Mouse (Mus musculus) frontal cortex, adult (tissue): ENCODE measurements at regions not wholly inside any gene's neighbourhood (a gene's known extent, or its start where the extent isn't known, plus 50 kb on each side); places are given as distances from the start of the nearest gene placed in this dataset.

ENCODE experiments used
- ATAC-seq: cut with Nextera tagmentation; 2 replicates; pipeline ENCODE4 v1.9.2; 2017; ENCODE audit warnings: mild to moderate bottlenecking, moderate library complexity, mixed read lengths; ENCODE audit not compliant: low TSS enrichment

DNA sequence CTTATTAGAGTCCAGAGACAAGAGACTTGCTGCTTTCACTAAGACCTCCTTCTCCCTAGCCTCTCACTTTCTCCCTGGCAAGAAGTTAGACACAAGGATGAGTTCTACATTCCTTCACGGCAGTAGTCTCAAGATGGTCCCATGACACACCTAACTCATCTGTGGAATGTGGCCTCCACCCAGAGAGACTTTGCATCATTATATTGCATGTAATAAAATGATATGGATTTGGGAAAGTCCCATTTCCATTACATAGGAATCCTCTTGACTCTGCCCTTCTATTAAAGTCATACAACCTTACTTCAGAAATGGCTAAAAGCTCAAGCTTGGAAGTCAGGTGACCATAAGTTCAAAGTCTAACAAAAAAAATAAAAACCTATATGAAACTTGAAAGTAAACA is 165.4 kb downstream of the Atp6ap1l start:
- ATAC-seq: no peak

DNA sequence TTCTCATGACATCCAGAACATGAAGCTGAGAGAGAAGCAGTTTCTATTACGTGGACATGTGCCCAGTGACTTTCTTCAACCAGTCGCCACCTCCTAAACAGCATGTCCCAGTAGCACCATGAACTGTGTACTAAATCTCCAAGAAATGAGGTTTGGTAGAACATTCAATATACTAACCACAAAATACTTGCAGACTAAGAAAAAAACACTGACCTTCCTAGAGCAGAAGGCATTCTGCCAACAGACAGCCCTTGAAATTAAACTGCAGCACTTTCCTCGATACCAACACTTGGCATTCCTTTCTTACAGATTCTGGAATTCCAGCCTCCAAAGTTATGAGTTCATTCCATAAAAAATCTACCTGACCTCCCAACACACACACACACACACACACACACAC is 166.6 kb downstream of the Atp6ap1l start:
- ATAC-seq: no peak

DNA sequence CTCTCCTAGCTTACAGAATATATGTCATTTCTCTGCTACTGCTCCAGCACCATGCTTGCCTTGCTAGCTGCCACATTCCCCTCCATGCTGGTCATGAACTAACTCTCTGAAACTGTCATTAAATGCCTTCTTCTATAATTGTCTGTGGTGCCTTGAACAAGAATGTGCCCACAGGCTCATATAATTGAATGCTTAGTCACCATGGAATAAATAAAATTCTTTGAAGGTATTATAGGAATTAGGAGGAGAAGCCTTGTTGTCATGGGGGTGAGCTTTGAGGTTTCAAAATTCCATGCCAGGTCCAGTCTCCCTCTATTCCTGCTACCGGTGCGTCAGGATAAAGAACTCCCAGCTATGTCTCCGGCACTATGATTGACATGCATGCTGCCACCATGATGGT is 171.9 kb downstream of the Atp6ap1l start:
- ATAC-seq: no peak

DNA sequence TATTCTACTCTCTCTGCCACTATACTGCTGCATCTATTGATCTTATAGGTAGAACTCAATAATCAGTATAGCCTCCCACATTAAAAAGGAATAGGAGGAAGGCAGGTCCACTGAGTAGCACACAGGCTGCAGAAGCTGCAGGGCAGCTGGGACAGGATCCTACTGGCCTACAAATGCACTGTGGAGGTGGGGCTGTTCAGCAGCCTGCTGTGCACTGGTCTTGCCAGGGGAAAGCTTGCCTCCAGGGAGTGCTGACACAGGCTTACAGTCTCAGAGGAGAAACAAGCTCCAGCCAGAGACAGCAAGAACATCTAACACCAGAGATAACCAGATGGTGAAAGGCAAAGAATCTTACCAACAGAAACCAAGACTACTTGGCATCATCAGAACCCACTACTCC is 176.1 kb downstream of the Atp6ap1l start:
- ATAC-seq: peak; percentile 62; the same call in 1 of the 2 replicates

- no peak for ATAC-seq
Measured at GRCm38 (mm10) chr13:90727816-90728215, 177.3 kb downstream of the Atp6ap1l start.

DNA sequence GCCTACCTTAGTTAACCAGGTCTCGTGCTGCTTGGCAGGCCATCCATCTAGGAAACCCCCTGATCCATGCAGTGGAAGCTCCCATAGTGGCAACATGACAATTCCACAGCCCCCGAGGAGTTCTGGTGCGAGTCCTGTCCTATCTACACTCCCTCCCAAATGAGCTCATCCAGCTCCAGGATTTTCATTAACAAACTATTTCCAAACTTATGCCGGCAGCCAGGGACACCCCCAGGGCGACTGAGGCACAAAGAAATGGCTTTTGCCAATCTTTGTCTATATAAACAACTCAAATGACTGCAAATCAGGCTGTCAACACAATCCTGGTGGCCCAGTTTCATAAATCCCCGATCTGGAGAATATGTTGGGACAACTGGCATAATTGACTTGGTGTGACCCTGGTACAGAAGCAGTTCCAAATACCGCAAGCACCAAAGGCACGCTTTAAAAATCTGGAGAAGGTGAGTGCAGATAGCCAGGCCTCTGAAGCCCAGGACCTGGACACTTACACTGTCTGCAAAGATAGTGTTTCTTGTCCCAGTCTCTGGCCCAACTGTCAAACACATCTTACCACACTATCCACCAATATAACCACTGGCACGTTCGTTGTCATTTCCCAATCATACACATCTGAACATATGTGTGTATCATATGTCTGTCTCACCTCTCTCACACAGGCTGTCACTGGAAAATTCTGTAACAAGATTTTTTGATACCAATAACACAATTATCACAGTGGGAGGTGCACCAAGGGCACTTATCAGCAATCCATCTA is 179.9 kb downstream of the Atp6ap1l start:
- no peak for ATAC-seq

DNA sequence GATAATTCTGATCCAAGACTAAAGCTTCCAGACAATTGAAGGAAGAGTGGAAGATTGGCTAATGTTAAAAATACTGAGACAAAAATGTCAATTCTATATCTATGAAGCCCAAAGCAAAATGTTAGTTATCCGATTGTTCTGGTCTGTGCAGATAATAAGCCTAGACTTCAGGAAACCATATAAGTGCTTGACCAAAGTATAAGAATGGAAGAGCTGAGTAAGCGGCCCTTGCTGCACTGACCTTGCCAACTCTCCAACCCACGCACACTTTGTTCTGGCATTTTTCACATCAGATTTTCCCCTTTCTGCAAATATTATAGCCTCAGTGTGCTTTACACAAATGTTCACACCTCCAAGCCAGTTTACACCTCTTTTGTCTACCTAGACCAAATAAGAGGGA is 180.6 kb downstream of the Atp6ap1l start:
- no peak for ATAC-seq

- no peak for ATAC-seq
Measured at GRCm38 (mm10) chr13:90723533-90723898, 181.6 kb downstream of the Atp6ap1l start.

GRCm38 (mm10) chr13:90722599-90723532 is 182.3 kb downstream of the Atp6ap1l start:
- no peak for ATAC-seq

GRCm38 (mm10) chr13:90684324-90684723 is 220.8 kb downstream of the Atp6ap1l start:
- no peak for ATAC-seq

GRCm38 (mm10) chr13:90679162-90680010 is 225.8 kb downstream of the Atp6ap1l start:
- no peak for ATAC-seq

GRCm38 (mm10) chr13:90673823-90674222 is 231.3 kb downstream of the Atp6ap1l start:
- ATAC-seq: no peak

DNA sequence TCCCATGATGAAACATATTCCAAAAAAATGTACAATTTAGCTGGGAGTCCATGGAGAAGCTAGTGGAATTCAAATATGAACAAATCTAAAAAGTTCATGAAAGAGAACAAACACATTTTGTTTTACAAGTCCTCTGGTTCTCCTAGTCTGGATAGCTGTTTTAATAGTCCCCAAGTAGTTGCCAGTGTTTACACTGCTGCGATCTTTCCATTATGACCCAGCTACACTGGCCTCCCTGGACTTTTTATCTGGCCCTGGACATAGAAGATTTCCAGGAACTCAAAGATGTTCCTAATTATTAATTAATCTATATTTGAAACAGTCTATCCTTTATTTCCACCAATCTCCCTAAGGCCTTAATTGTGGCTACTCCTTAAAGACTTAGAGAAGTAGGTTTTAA is 232.1 kb downstream of the Atp6ap1l start:
- ATAC-seq: no peak

DNA sequence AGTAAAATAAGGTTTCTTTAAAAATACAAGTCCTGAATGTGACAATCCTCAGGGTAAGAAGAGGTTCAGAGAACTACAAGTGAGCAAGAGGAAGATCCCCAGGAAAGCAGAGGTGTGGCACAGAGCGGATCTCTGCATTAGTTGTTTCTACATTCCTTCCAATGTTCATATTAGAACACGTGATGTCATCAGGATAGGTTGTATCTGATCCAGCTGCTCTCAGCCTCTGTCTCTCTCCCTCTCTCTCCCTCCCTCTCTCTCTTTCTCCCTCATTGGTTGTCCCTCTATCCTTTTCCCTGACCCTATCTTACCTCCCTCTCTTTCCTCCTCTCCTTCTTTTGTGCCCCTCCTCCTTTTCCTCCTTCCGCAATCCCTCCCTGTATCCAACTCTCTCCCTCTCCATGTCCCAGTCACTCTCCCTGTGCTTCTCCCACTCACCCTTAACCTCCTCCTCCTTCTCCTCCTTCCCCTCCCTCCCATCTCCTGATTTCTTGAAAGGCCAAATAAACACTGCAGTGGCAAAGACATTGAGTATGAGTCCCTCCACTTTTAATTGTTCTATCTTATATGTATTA is 243.5 kb downstream of the Atp6ap1l start:
- no peak for ATAC-seq

- ATAC-seq: no peak
Measured at GRCm38 (mm10) chr13:90660950-90661349, 244.2 kb downstream of the Atp6ap1l start.

GRCm38 (mm10) chr13:90659087-90659486 is 246.1 kb downstream of the Atp6ap1l start:
- no peak for ATAC-seq

- no peak for ATAC-seq
Measured at GRCm38 (mm10) chr13:90646356-90646755, 258.8 kb downstream of the Atp6ap1l start.

DNA sequence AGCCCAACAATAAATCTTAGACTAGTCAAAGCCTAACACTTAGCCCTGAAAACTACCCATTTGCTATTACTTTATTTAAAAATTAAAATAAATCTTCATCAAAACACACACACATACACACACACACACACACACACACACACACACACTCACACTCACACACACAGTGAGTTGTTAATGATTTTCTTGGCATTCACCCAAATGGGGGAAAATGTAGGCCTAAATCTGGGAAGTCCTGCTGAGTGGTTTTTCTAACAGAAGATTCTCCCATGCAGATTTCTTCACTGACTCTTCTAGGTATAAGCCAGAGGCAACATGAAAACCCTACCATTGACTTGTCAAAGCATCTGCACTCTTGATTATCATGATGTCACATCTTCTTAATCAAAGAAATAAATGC is 260.9 kb downstream of the Atp6ap1l start:
- ATAC-seq: no peak

GRCm38 (mm10) chr13:90643575-90644215 is 261.5 kb downstream of the Atp6ap1l start:
- ATAC-seq: no peak

GRCm38 (mm10) chr13:90643109-90643508 is 262.0 kb downstream of the Atp6ap1l start:
- no peak for ATAC-seq

DNA sequence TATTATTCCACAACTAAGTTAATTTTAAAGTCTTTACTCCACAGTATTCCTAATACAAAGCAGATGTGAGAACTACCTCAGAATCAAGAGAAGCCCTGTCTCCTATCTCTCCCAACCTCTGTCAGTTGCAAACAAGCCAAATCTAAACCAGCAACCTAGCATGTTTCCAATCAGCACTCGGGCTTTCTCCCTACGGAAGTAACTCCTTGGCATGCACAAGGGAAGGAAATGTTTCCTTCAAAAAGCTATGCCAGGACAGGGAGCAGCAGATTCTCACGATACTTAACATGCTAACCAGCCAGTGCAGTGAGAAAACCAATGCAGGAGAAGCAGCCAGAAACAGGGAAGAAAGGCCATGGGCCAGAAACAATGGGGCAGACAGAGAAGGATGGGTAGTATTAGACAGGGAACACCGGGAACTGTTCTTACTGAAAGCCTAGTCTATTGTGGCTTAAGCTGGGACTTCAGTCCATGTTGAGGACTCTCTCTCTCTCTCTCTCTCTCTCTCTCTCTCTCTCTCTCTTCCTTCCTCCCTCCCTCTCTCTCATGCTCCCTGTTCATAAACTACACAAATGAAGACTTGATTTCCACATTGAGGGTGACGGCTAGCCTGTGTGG is 262.8 kb downstream of the Atp6ap1l start:
- no peak for ATAC-seq
